Mouse (Mus musculus) adrenal gland, adult 18-20 months (tissue): Measurements from ENCODE around the gene Rab40c. TPM values are rescaled to one million over a fixed set of nuclear protein-coding genes. Genes with fewer than 3 reads are reported as not detected.

Experiments used
- DNase-seq, 2 experiments: peaks; one replicate each; pipeline ENCODE4 v3.0.0; 2021 to 2022; ENCODE audit warnings: low spot score in 2 of 2
- total RNA-seq, 2 experiments: library from RNA; stranded (reverse); gene quantifications; 1 replicate in 1 of 2; 2 replicates in 1 of 2; pipeline ENCODE4 v1.2.3; 2021

The Rab40c gene
- total RNA-seq, 2 experiments from 2014 or later, result 20.6 to 32.6 TPM

GRCm38 (mm10) chr17:25947576-25947975 lies 28.0 kb upstream of the Rab40c start:
- DNase-seq, result no peak

- DNase-seq, result no peak
Measured at GRCm38 (mm10) chr17:25946891-25947290, 27.4 kb upstream of the Rab40c start.

- DNase-seq, result no peak
Measured at GRCm38 (mm10) chr17:25946349-25946748, 26.8 kb upstream of the Rab40c start.

DNA sequence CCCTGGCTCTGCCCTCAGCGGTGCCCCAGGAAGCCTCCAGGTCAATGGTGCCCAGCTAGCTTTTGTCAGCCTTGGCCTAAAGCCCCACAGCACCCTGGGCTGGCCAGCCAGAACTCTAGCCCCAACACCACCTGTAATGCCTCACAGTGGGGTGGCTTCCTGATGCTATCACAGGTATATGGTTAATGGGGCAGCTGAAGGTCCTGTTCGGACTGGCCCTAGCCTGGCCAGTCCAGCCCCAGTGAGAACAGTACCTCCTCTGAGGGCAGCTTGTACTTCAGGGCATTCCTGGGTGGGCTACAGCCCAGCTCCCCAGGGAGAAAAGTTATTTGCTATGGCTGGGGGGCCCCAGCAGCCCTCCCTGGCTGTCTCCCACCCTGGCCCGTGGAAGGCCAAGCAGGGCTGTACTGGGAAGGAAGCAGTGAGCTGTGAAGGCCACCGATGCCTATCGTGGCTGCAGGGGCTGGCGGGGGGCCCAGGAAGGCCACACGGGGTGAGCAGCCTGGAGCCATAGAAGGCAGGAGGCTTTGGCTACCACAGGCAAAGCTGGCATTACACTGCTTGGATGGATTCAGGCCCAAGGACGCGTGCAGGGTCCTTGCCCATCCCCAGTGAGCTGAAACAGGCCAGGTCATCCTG lies 26.1 kb upstream of the Rab40c start:
- no peak for DNase-seq

GRCm38 (mm10) chr17:25944366-25945163 lies 25.0 kb upstream of the Rab40c start, which contains the start of the genes Pigq and Nhlrc4:
Gene Pigq (minus strand): TSS chr17:25944936.
Gene Nhlrc4 (minus strand): TSS chr17:25944961.
- DNase-seq, result no peak

DNA sequence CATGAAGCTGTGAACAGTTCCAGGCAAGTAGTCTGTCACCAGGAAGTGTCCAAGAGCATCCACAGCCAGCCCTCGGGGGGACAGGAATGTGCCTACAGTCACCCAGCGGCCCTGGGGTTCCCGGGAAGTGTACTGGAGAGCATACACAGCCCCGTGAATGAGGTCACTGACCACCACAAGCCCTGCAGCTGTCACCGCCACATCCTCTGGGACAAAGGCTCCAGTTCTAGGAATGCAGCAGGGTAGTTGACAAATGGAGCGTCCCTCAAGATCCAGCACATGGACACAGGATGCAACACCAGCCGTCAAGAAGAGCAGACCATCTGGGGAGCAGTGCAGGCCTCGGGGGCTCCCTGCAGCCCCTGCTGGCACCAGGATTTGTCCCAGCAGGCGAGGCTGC lies 24.2 kb upstream of the Rab40c start:
- no peak for DNase-seq

DNA sequence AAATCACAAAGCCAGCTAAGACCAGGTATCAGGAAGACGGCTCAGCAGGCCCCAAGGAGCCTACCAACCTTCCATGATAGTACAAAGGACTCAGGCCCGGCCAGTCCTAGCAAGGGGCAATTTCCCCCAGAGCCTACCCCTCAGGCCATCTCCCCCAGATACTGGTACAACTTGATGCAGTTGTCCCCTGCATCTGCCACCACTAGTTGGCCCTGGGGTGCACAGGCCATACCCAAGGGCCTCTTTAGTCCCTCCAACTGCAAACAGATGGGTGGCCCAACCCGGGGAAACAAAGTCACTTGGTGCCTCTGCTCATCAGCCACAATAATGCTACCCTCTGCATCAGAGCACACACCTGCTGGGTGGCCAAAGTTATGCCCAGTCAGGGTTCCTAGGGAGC lies 23.7 kb upstream of the Rab40c start:
- no peak for DNase-seq

DNA sequence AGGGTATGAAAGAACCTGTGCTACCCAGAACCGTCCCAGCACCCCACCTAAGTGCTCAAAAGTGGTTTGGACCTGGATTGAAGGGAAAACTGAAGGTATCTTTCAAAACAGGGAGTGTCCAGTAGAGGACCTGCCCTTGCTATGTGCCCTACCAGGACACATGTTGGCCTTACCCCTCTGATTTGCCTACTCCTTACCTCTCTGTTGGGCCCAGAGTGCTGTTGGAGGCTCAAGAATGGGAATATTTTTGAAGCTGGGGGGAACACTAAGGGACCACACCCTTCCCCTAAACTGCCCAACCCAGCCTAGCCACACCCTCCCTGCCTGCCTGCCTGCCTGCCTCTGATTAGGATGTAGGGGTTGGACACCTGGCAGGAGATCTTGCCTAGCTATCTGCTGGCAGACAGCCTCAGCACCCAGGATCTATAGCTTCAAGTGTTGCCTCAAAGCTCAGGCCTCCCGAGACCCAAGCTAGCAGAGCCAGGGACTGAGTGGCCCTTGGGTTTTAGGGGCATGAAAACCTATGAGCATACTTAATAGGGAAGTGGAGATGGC lies 23.1 kb upstream of the Rab40c start:
- no peak for DNase-seq

GRCm38 (mm10) chr17:25941511-25942241 lies 22.1 kb upstream of the Rab40c start:
- DNase-seq, result peak; percentile 81 to 85

DNA sequence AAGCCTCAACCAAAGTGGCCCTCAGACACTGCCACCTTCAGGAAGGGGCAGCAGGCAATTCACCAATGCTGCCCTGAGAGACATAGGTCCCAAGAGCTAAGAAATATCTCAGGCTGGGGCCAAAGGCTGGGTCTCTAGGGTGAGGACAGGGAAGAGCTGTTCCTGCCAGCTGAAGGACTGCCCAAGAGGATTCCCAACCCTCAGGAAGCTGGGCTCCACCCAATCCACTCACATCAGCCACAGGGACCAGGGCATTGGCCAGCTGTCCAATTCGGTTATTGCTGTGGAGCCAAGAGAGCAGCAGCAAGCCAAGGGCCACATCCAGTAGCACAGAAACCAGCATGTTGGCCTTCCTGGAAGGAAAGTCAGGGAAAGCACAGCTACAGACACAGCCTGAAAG lies 15.0 kb upstream of the Rab40c start:
- DNase-seq, result no peak

DNA sequence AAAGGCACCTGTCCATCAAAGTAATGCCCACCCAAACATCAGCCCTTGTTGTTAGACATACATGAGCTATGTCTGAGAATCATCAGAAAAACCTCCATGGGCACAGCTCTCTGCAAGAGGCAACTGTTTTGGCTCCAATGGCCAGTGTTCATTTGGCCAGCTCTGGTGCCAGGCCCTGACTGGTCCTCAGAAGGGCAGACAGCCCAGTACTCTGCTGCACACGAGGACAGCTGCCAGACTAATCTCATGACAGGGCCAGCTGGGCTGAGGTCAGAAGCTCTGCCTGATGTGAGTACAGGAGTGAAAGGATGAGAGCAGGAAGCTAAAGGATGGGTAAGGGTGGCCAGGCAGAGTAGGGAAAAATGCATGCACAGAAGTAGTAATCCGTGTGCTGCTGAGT lies 5.8 kb upstream of the Rab40c start:
- no peak for DNase-seq

GRCm38 (mm10) chr17:25922120-25922519 lies 2.6 kb upstream of the Rab40c start:
- no peak for DNase-seq

- peak; percentile 100 for DNase-seq
Measured at GRCm38 (mm10) chr17:25919786-25920642, 487 bp upstream of the Rab40c start.

GRCm38 (mm10) chr17:25918037-25918750 lies 1.3 kb downstream of the Rab40c start:
- no peak for DNase-seq

- peak in 1 of 2 experiments; percentile 65 for DNase-seq
Measured at GRCm38 (mm10) chr17:25916931-25917647, 2.4 kb downstream of the Rab40c start.

GRCm38 (mm10) chr17:25914295-25914694 lies 5.2 kb downstream of the Rab40c start:
- DNase-seq, result no peak

DNA sequence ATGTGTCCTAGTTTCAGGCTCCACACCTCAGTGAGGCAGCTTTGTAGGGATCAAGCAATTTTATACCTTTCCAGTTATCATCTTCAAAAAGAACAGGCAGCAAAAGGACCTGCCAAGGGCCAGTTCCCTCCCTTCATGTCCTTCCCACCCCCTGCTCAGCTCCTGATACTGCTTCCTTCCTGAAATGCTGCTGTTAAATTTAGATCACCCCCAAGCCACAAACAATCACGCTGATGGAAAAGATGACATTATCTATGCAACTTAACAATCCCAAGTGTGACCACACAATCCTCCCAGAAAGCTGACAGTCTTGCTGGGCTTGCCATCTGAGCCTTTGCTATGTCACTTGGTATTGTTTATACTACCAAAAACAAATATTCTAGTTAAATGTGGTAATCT lies 5.7 kb downstream of the Rab40c start:
- DNase-seq, result no peak

- DNase-seq, result peak; percentile 46 to 52
Measured at GRCm38 (mm10) chr17:25913186-25913876, 6.2 kb downstream of the Rab40c start.

GRCm38 (mm10) chr17:25911816-25912215 lies 7.7 kb downstream of the Rab40c start:
- DNase-seq, result peak in 1 of 2 experiments; percentile 42
